Mouse (Mus musculus): ENCODE measurements around the gene Dag1. TPM values are rescaled to one million over a fixed set of nuclear protein-coding genes. Genes with fewer than 3 reads are reported as not detected.

Gene Dag1
- total and polyA plus RNA-seq, 3 experiments, result 6.1 to 21.9 (median 13.5) TPM

DNA sequence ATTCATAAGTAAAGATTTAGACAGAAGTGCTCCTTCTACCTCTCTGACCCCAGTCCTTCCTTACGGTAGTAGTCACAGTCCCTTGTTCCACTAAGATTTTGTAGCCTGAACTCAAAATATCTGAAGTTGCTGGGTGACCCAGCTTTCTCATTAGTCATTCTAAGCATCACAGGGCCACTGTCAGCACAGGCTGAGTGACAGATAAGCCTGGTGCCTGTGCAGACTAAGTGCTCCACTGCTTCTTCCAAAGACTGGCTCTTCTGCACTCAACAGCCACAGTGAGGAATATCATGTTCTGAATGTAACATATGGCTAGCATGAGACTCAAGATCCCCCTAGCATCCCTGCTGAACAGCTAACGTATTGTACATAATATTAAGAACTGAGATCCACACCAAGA is 29.1 kb downstream of the Dag1 start:
- DNase-seq (ENCODE audit: low spot score) (no peak), ATAC-seq (ENCODE audit: extremely low read depth, insufficient number of reproducible peaks, low FRiP score, poor library complexity, severe bottlenecking) (no peak)
- TF ChIP-seq GATA2 (IDR thresholded peaks at IDR 0.05; ENCODE audit: borderline replicate concordance, low read depth, low read length) (no peak), POLR2AphosphoS5 (IDR thresholded peaks at IDR 0.05; ENCODE audit: insufficient replicate concordance, low read depth, low read length) (no peak)
- Histone ChIP-seq H3K27me3 (ENCODE audit: insufficient read depth, low read length) (no peaks in the 10 kb centered on the region), H3K9me3 (replicated peaks) (no peaks in the 10 kb centered on the region), H3K4me3 (ENCODE audit: low read depth, low read length) (no peak overlapping the region), H3K36me3 (replicated peaks) (peaks cover 32% of the 10 kb centered on the region), H3K4me1 (ENCODE audit: insufficient read depth, low read depth, low read length) (0 out of 2 replicates have a peak, but pooled peaks cover 2% of the 10 kb centered on the region)

DNA sequence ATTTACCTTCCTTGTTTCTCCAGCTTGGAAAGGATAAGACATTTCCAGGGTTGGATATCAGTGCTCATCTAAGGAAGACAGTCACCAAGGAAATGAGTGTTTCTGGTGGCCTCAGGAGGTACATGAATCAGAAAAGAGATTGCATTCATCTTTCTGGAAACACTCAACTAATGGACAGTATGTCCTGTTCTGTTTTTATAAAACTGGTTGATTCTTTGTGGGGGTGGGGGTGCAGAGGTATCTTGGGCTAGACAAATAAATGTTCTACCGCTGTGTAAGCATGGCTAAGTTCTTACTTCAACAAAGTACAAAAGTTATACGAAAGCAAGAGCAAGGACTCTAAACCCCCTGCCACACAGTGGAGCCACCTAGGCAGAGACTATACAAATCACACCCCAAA is 30.9 kb downstream of the Dag1 start:
- DNase-seq (ENCODE audit: low spot score), result no peak
- no peaks in the 10 kb centered on the region for H3K9me3 ChIP-seq (replicated peaks)
- peaks cover 33% of the 10 kb centered on the region for H3K36me3 ChIP-seq (replicated peaks)
- TF ChIP-seq CTCF (IDR thresholded peaks at IDR 0.05; ENCODE audit: low read depth, low read length), result no peak
- no peak for TF ChIP-seq POLR2AphosphoS5 (IDR thresholded peaks at IDR 0.05; ENCODE audit: insufficient replicate concordance, low read depth, low read length)
- no peak for TF ChIP-seq GATA1 (IDR thresholded peaks at IDR 0.05; ENCODE audit: borderline replicate concordance, low read length)
- no peak for TF ChIP-seq TAL1 (conservative IDR thresholded peaks at IDR 0.05; ENCODE audit: low read depth, low read length)
- H3K4me3 ChIP-seq (ENCODE audit: low read depth, low read length), result no peak overlapping the region
- no peak for ATAC-seq (ENCODE audit: extremely low read depth, insufficient number of reproducible peaks, low FRiP score, poor library complexity, severe bottlenecking)
- 0 out of 2 replicates have a peak, but pooled peaks cover under 1% of the 10 kb centered on the region for H3K4me1 ChIP-seq (ENCODE audit: insufficient read depth, low read depth, low read length)
- no peaks in the 10 kb centered on the region for H3K27me3 ChIP-seq (ENCODE audit: insufficient read depth, low read length)

DNA sequence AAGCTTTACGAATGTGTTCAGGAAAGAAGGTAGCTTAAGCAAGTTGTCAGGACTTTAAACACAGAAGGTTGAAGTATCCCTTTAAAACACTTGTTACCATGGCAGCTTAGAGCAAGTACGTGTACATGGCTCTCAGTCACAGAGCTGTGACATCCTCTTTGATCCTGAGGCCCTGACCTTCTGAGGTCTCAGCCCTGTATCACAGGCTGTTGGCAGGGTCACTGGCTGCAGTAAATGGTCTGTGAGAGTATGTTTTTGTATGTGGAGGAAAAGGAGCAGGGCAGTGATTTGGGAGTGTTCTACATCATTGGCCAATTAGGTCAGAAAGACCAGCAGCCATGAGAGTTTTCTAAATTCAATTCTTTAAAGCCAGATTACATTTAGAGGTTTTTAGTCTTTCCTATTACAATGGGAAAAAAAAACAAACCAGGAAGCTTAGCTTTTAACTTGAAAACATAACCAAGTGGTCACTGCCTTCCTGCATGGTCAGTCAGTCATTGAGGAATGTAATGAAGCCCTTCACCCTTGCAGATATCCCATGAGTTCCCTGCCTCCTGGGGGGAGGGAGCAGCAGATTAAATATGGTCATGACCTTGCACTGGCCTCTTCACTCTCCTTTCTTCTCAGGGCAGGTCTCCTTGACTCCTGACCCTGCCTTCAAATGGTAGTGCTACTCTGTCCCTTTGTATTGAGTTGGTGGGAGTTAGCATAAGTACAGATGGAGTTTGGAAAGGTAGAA is 35.7 kb downstream of the Dag1 start:
- Histone ChIP-seq H3K4me3 (ENCODE audit: low read depth, low read length) (no peak overlapping the region), H3K36me3 (replicated peaks) (peaks cover 16% of the 10 kb centered on the region), H3K27me3 (ENCODE audit: insufficient read depth, low read length) (no peaks in the 10 kb centered on the region), H3K9me3 (replicated peaks) (no peaks in the 10 kb centered on the region), H3K4me1 (ENCODE audit: insufficient read depth, low read depth, low read length) (no peaks in the 10 kb centered on the region)
- TF ChIP-seq GATA1 (IDR thresholded peaks at IDR 0.05; ENCODE audit: borderline replicate concordance, low read length) (no peak), GATA2 (IDR thresholded peaks at IDR 0.05; ENCODE audit: borderline replicate concordance, low read depth, low read length) (no peak), TAL1 (conservative IDR thresholded peaks at IDR 0.05; ENCODE audit: low read depth, low read length) (no peak), CTCF (IDR thresholded peaks at IDR 0.05; ENCODE audit: low read depth, low read length) (no peak), POLR2AphosphoS5 (IDR thresholded peaks at IDR 0.05; ENCODE audit: insufficient replicate concordance, low read depth, low read length) (no peak)
- no peak for ATAC-seq (ENCODE audit: extremely low read depth, insufficient number of reproducible peaks, low FRiP score, poor library complexity, severe bottlenecking)
- no peak for DNase-seq (ENCODE audit: low spot score)

DNA sequence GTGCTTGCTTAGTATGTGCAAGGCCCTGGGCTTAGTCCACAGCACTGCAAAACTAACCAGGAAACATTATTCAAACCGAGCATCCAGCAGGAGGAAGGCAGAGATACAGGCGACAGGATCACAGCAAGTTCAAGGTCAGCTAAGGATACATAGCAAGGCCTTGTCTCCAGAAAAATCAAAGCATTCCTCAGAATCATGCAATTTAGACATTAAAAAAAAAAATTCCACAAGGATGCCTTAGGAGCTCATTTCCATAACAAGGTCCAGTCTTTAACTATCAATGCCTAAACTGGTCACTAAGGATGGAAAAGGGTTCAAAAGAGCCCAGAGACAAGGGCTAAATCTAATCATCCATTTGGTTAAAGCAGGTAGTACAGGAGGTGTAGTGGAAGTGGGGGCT is 38.6 kb downstream of the Dag1 start:
- H3K27me3 ChIP-seq (ENCODE audit: insufficient read depth, low read length), result no peaks in the 10 kb centered on the region
- H3K36me3 ChIP-seq (replicated peaks), result peaks cover 18% of the 10 kb centered on the region
- no peaks in the 10 kb centered on the region for H3K4me1 ChIP-seq (ENCODE audit: insufficient read depth, low read depth, low read length)
- TF ChIP-seq TAL1 (conservative IDR thresholded peaks at IDR 0.05; ENCODE audit: low read depth, low read length) (no peak), GATA2 (IDR thresholded peaks at IDR 0.05; ENCODE audit: borderline replicate concordance, low read depth, low read length) (no peak), GATA1 (IDR thresholded peaks at IDR 0.05; ENCODE audit: borderline replicate concordance, low read length) (no peak), CTCF (IDR thresholded peaks at IDR 0.05; ENCODE audit: low read depth, low read length) (no peak), POLR2AphosphoS5 (IDR thresholded peaks at IDR 0.05; ENCODE audit: insufficient replicate concordance, low read depth, low read length) (no peak)
- no peaks in the 10 kb centered on the region for H3K9me3 ChIP-seq (replicated peaks)
- DNase-seq (ENCODE audit: low spot score) (no peak), ATAC-seq (ENCODE audit: extremely low read depth, insufficient number of reproducible peaks, low FRiP score, poor library complexity, severe bottlenecking) (no peak)
- H3K4me3 ChIP-seq (ENCODE audit: low read depth, low read length), result no peak overlapping the region

DNA sequence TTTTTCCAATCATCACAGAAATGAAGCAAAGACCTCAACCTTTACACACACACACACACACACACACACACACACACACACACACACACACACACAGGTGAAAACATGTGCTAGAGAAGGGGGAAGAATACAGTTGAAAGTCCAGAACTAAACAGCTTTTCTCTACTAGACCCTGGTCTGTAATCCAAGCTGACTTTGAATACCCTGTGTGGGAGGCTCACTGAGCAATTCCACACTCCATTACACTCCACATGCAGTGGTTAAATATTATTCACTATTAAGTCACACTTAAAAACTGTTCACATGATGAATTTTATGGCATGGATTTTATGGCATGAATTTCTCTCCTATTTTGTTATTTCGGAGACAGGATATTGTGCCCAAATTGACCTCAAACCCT is 40.1 kb downstream of the Dag1 start:
- TF ChIP-seq GATA1 (IDR thresholded peaks at IDR 0.05; ENCODE audit: borderline replicate concordance, low read length) (no peak), CTCF (IDR thresholded peaks at IDR 0.05; ENCODE audit: low read depth, low read length) (no peak), GATA2 (IDR thresholded peaks at IDR 0.05; ENCODE audit: borderline replicate concordance, low read depth, low read length) (no peak)
- no peak for DNase-seq (ENCODE audit: low spot score)
- H3K4me1 ChIP-seq (ENCODE audit: insufficient read depth, low read depth, low read length), result no peaks in the 10 kb centered on the region
- H3K9me3 ChIP-seq (replicated peaks), result no peaks in the 10 kb centered on the region
- no peak overlapping the region for H3K4me3 ChIP-seq (ENCODE audit: low read depth, low read length)
- peaks cover 14% of the 10 kb centered on the region for H3K36me3 ChIP-seq (replicated peaks)
- no peak for ATAC-seq (ENCODE audit: extremely low read depth, insufficient number of reproducible peaks, low FRiP score, poor library complexity, severe bottlenecking)
- H3K27me3 ChIP-seq (ENCODE audit: insufficient read depth, low read length), result no peaks in the 10 kb centered on the region

DNA sequence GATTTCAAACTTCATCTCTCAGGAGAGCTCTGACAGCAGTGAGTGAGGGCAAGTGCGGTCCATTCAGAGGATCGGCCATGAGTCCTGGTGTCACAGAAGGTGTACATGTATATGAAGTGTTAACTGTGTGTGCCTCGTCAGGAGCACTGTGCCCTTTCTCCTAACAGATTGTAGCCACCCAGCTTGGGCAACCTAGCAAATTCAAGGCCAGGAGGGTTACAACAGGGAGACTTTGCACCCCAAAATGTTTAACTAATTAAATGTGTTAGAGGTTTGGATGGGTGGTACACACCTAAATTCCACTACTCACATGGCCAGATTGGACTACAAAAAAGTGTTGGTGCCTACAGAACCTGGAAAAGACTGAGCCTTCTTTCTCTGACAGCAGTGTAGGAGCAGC is 42.2 kb downstream of the Dag1 start:
- Histone ChIP-seq H3K36me3 (replicated peaks) (peaks cover 26% of the 10 kb centered on the region), H3K4me1 (ENCODE audit: insufficient read depth, low read depth, low read length) (no peaks in the 10 kb centered on the region), H3K9me3 (replicated peaks) (no peaks in the 10 kb centered on the region), H3K27me3 (ENCODE audit: insufficient read depth, low read length) (no peaks in the 10 kb centered on the region), H3K4me3 (ENCODE audit: low read depth, low read length) (no peak overlapping the region)
- DNase-seq (ENCODE audit: low spot score) (no peak), ATAC-seq (ENCODE audit: extremely low read depth, insufficient number of reproducible peaks, low FRiP score, poor library complexity, severe bottlenecking) (no peak)
- TF ChIP-seq TAL1 (conservative IDR thresholded peaks at IDR 0.05; ENCODE audit: low read depth, low read length) (no peak), CTCF (IDR thresholded peaks at IDR 0.05; ENCODE audit: low read depth, low read length) (no peak), POLR2AphosphoS5 (IDR thresholded peaks at IDR 0.05; ENCODE audit: insufficient replicate concordance, low read depth, low read length) (no peak), GATA2 (IDR thresholded peaks at IDR 0.05; ENCODE audit: borderline replicate concordance, low read depth, low read length) (no peak), GATA1 (IDR thresholded peaks at IDR 0.05; ENCODE audit: borderline replicate concordance, low read length) (no peak)
